Mouse (Mus musculus) forebrain, embryonic 13.5 days (tissue): ENCODE measurements around the gene Slc22a2. TPM values are rescaled to one million over a fixed set of nuclear protein-coding genes. Genes with fewer than 3 reads are reported as not detected.

Source experiments
- ATAC-seq: fragments of 200-750 bp; cut with Nextera tagmentation; 2 replicates; pipeline ENCODE4 v1.8.0; 2017
- H3K27ac ChIP-seq: fragments of 300-500 bp; sonication (generic); 2 replicates; pipeline ENCODE4 v1.5.1; 2015; ENCODE audit warnings: inconsistent platforms, mild to moderate bottlenecking, moderate library complexity
- H3K27me3 ChIP-seq: fragments of 300-500 bp; sonication (generic); 2 replicates; pipeline ENCODE4 v1.6.1; 2015; ENCODE audit warnings: mild to moderate bottlenecking, inconsistent platforms
- H3K36me3 ChIP-seq: fragments of 300-500 bp; sonication (generic); 2 replicates; pipeline ENCODE4 v1.6.1; 2015; ENCODE audit warnings: mild to moderate bottlenecking, inconsistent platforms; ENCODE audit not compliant: poor library complexity, severe bottlenecking
- H3K4me1 ChIP-seq: fragments of 300-500 bp; sonication (generic); 2 replicates; pipeline ENCODE4 v1.6.1; 2015; ENCODE audit warnings: inconsistent platforms
- H3K4me2 ChIP-seq: fragments of 300-500 bp; sonication (generic); 2 replicates; pipeline ENCODE4 v1.6.1; 2015; ENCODE audit warnings: inconsistent platforms, mild to moderate bottlenecking, moderate library complexity
- H3K4me3 ChIP-seq: fragments of 300-500 bp; sonication (generic); 2 replicates; pipeline ENCODE4 v1.5.1; 2015; ENCODE audit warnings: mild to moderate bottlenecking, inconsistent platforms
- H3K9ac ChIP-seq: fragments of 300-500 bp; sonication (generic); 2 replicates; pipeline ENCODE4 v1.6.1; 2015; ENCODE audit warnings: mild to moderate bottlenecking, inconsistent platforms
- H3K9me3 ChIP-seq: fragments of 300-500 bp; sonication (generic); replicated peaks from 2 replicates; pipeline ENCODE4 v1.6.1; 2016; ENCODE audit warnings: inconsistent platforms
- WGBS: fragments of 180-500 bp; shearing (Covaris S2); methylation state at CpG from one replicate; pipeline ENCODE4 v1.1.7; 2015; 5-methylcytosine and 5-hydroxymethylcytosine counted together
- polyA plus RNA-seq: library from polyadenylated mRNA; unstranded; fragments of >200 nt; fragmentation: Nextera tagmentation; extraction: Ambion mirVana; gene quantifications from 2 replicates; pipeline ENCODE4 v1.2.1, GENCODE M21; 2015

Slc22a2 gene
- polyA plus RNA-seq, 1 experiment from 2014 or later: 0.17 TPM

GRCm38 (mm10) chr17:12639585-12639984 lies 55.7 kb downstream of the Slc22a2 start:
- Histone ChIP-seq H3K4me3 (no peak overlapping the region), H3K36me3 (no peaks in the 10 kb centered on the region), H3K27ac (no peak overlapping the region), H3K27me3 (no peaks in the 10 kb centered on the region), H3K9ac (no peak overlapping the region), H3K4me1 (no peaks in the 10 kb centered on the region), H3K9me3 (0 out of 2 replicates have a peak, but pooled peaks cover 3% of the 10 kb centered on the region), H3K4me2 (no peak overlapping the region)
- no peak for ATAC-seq
- 84% methylated on average over 3 of the region's 3 CpGs for WGBS

- Histone ChIP-seq H3K27me3 (no peaks in the 10 kb centered on the region), H3K27ac (no peak overlapping the region), H3K9me3 (0 out of 2 replicates have a peak, but pooled peaks cover 3% of the 10 kb centered on the region), H3K4me2 (no peak overlapping the region), H3K9ac (no peak overlapping the region), H3K36me3 (no peaks in the 10 kb centered on the region), H3K4me3 (no peak overlapping the region), H3K4me1 (no peaks in the 10 kb centered on the region)
- WGBS: 77% methylated on average over 4 of the region's 4 CpGs
- ATAC-seq: no peak
These were observed 57.2 kb downstream of the Slc22a2 start for GRCm38 (mm10) chr17:12641087-12641486.

- 77% methylated on average over 5 of the region's 5 CpGs for WGBS
- Histone ChIP-seq H3K9ac (no peak overlapping the region), H3K4me3 (no peak overlapping the region), H3K27me3 (no peaks in the 10 kb centered on the region), H3K9me3 (no peaks in the 10 kb centered on the region), H3K36me3 (no peaks in the 10 kb centered on the region), H3K27ac (no peak overlapping the region), H3K4me1 (no peaks in the 10 kb centered on the region), H3K4me2 (no peak overlapping the region)
- no peak for ATAC-seq
These were observed 61.5 kb downstream of the Slc22a2 start for GRCm38 (mm10) chr17:12645461-12645860.

GRCm38 (mm10) chr17:12652604-12653003 lies 68.7 kb downstream of the Slc22a2 start:
- Histone ChIP-seq H3K36me3 (no peaks in the 10 kb centered on the region), H3K27me3 (no peaks in the 10 kb centered on the region), H3K4me3 (no peak overlapping the region), H3K27ac (no peak overlapping the region), H3K4me2 (no peak overlapping the region), H3K9me3 (no peaks in the 10 kb centered on the region), H3K9ac (no peak overlapping the region), H3K4me1 (no peaks in the 10 kb centered on the region)
- 94% methylated on average over 11 of the region's 11 CpGs for WGBS
- ATAC-seq: no peak

GRCm38 (mm10) chr17:12654061-12654460 lies 70.1 kb downstream of the Slc22a2 start:
- no peak for ATAC-seq
- no peaks in the 10 kb centered on the region for H3K36me3 ChIP-seq
- 61% methylated on average over 3 of the region's 3 CpGs for WGBS

GRCm38 (mm10) chr17:12655826-12656225 lies 71.9 kb downstream of the Slc22a2 start:
- Histone ChIP-seq H3K9ac (no peak overlapping the region), H3K9me3 (no peaks in the 10 kb centered on the region), H3K27ac (no peak overlapping the region), H3K4me2 (no peak overlapping the region), H3K4me3 (no peak overlapping the region), H3K27me3 (no peaks in the 10 kb centered on the region), H3K36me3 (no peaks in the 10 kb centered on the region), H3K4me1 (no peaks in the 10 kb centered on the region)
- 88% methylated on average over 7 of the region's 7 CpGs for WGBS
- no peak for ATAC-seq

More at GRCm38 (mm10) chr17:12654061-12654460, 70.1 kb downstream of the Slc22a2 start:
- H3K4me1 ChIP-seq: no peaks in the 10 kb centered on the region
- H3K27me3 ChIP-seq: no peaks in the 10 kb centered on the region
- no peak overlapping the region for H3K9ac ChIP-seq
- H3K27ac ChIP-seq: no peak overlapping the region
- no peaks in the 10 kb centered on the region for H3K9me3 ChIP-seq
- no peak overlapping the region for H3K4me2 ChIP-seq
- H3K4me3 ChIP-seq: no peak overlapping the region

- H3K9me3 ChIP-seq: no peaks in the 10 kb centered on the region
- H3K4me3 ChIP-seq: no peak overlapping the region
- H3K27me3 ChIP-seq: no peaks in the 10 kb centered on the region
- ATAC-seq: no peak
- 83% methylated on average over 7 of the region's 7 CpGs for WGBS
- no peak overlapping the region for H3K27ac ChIP-seq
- H3K4me2 ChIP-seq: no peak overlapping the region
- no peak overlapping the region for H3K9ac ChIP-seq
- H3K36me3 ChIP-seq: no peaks in the 10 kb centered on the region
- no peaks in the 10 kb centered on the region for H3K4me1 ChIP-seq
These were observed 74.9 kb downstream of the Slc22a2 start for GRCm38 (mm10) chr17:12658784-12659183.

- Histone ChIP-seq H3K9me3 (no peaks in the 10 kb centered on the region), H3K36me3 (no peaks in the 10 kb centered on the region), H3K27me3 (no peaks in the 10 kb centered on the region), H3K9ac (no peak overlapping the region), H3K27ac (no peak overlapping the region), H3K4me2 (no peak overlapping the region), H3K4me1 (no peaks in the 10 kb centered on the region), H3K4me3 (no peak overlapping the region)
- 93% methylated on average over 10 of the region's 10 CpGs for WGBS
- no peak for ATAC-seq
These were observed 75.3 kb downstream of the Slc22a2 start for GRCm38 (mm10) chr17:12659233-12659632.

GRCm38 (mm10) chr17:12660572-12661260 lies 76.8 kb downstream of the Slc22a2 start:
- Histone ChIP-seq H3K4me3 (no peak overlapping the region), H3K27me3 (no peaks in the 10 kb centered on the region), H3K4me1 (no peaks in the 10 kb centered on the region), H3K9me3 (no peaks in the 10 kb centered on the region), H3K9ac (no peak overlapping the region), H3K4me2 (no peak overlapping the region), H3K36me3 (no peaks in the 10 kb centered on the region), H3K27ac (no peak overlapping the region)
- WGBS: 74% methylated on average over 13 of the region's 13 CpGs
- 0 out of 2 replicates have a peak, but pooled peaks have one; percentile 21 for ATAC-seq

GRCm38 (mm10) chr17:12664156-12664555 lies 80.2 kb downstream of the Slc22a2 start:
- H3K27me3 ChIP-seq: no peaks in the 10 kb centered on the region
- H3K9me3 ChIP-seq: no peaks in the 10 kb centered on the region
- no peak for ATAC-seq
- WGBS: 84% methylated on average over 8 of the region's 8 CpGs
- no peak overlapping the region for H3K9ac ChIP-seq
- H3K4me3 ChIP-seq: no peak overlapping the region
- H3K4me2 ChIP-seq: no peak overlapping the region
- no peaks in the 10 kb centered on the region for H3K4me1 ChIP-seq
- no peaks in the 10 kb centered on the region for H3K36me3 ChIP-seq
- H3K27ac ChIP-seq: no peak overlapping the region

- no peaks in the 10 kb centered on the region for H3K27me3 ChIP-seq
- no peaks in the 10 kb centered on the region for H3K9me3 ChIP-seq
- no peaks in the 10 kb centered on the region for H3K4me1 ChIP-seq
- ATAC-seq: no peak
- H3K36me3 ChIP-seq: no peaks in the 10 kb centered on the region
- H3K9ac ChIP-seq: no peak overlapping the region
- 67% methylated on average over 7 of the region's 7 CpGs for WGBS
- H3K4me2 ChIP-seq: no peak overlapping the region
- no peak overlapping the region for H3K4me3 ChIP-seq
- no peak overlapping the region for H3K27ac ChIP-seq
These were observed 84.8 kb downstream of the Slc22a2 start for GRCm38 (mm10) chr17:12668478-12669362.

- no peaks in the 10 kb centered on the region for H3K9me3 ChIP-seq
- no peak for ATAC-seq
These were observed 85.4 kb downstream of the Slc22a2 start for GRCm38 (mm10) chr17:12669363-12669679.

More at GRCm38 (mm10) chr17:12669363-12669679, 85.4 kb downstream of the Slc22a2 start:
- H3K27ac ChIP-seq: no peak overlapping the region
- no peaks in the 10 kb centered on the region for H3K4me1 ChIP-seq
- H3K27me3 ChIP-seq: no peaks in the 10 kb centered on the region
- no peaks in the 10 kb centered on the region for H3K36me3 ChIP-seq
- H3K4me2 ChIP-seq: no peak overlapping the region
- no peak overlapping the region for H3K4me3 ChIP-seq
- H3K9ac ChIP-seq: no peak overlapping the region
